Comparison of ENCODE assay signal across 28 mouse cellular contexts in the genomic region with DNA sequence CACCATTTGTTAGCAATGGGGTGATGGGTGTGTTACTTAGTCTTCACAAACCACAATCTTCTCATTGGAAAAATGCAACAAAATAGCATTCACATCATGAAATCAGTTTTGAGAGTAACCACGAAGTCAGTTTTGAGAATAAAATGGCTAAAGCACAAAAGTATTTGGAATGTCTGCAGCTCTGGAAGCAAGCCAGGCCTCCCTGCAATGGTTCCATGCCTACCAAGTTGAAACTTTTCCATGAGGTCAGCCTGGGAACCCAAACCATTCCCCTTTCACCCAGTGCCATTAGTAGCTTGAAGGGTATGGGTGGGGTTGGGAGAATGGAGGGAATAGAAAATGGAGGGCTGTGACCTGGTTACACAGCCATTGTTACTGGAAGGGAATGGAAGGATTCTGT. TPM values are rescaled to one million over a fixed set of nuclear protein-coding genes. Genes with fewer than 3 reads are reported as not detected.
DNase-seq lines count a peak whose midpoint lies in the region; ATAC-seq lines count a peak whose summit lies in the region.
"Had no signal": no experiment of that assay in that cellular context is flagged by ENCODE, and none has a peak within 500 bp of the region (broad histone marks: within the 10 kb centered on the region; RNA-seq: fewer than 3 reads in every experiment).

No protein-coding gene starts in this region.

- H3K27me3 ChIP-seq in kidney, embryonic 16.5 days (ENCODE audit: insufficient read depth, low read length): peaks cover 30% of the 10 kb centered on the region
- H3K27me3 ChIP-seq in neural tube, embryonic 15.5 days (replicated peaks): peaks cover 8% of the 10 kb centered on the region; the same call in 1 of the 2 replicates

- no peak overlapping the region for H3K4me2 ChIP-seq in kidney, embryonic 16.5 days (replicated peaks; ENCODE audit: low read depth, low read length)
- no peak overlapping the region for H3K4me2 ChIP-seq in neural tube, embryonic 15.5 days
- H3K4me2 ChIP-seq: embryonic facial prominence, embryonic 13.5 days; forebrain, embryonic 13.5 days; heart, embryonic 15.5 days; hindbrain, embryonic 14.5 days; liver, embryonic 15.5 days; midbrain, embryonic 15.5 days; neural tube, embryonic 12.5 days had no signal

- no peak overlapping the region for H3K27ac ChIP-seq in kidney, embryonic 16.5 days (ENCODE audit: low read length)
- no peak overlapping the region for H3K27ac ChIP-seq in neural tube, embryonic 15.5 days (replicated peaks)
- H3K27ac ChIP-seq: embryonic facial prominence, embryonic 13.5 days; forebrain, embryonic 13.5 days; gastrocnemius, adult 2 months; heart, embryonic 15.5 days; hindbrain, embryonic 14.5 days; limb, embryonic 10.5 days; liver, embryonic 15.5 days; macrophage; midbrain, embryonic 15.5 days; neural tube, embryonic 12.5 days had no signal

- no peak overlapping the region for H3K9ac ChIP-seq in kidney, embryonic 16.5 days (replicated peaks; ENCODE audit: low read length)
- no peak overlapping the region for H3K9ac ChIP-seq in neural tube, embryonic 15.5 days (replicated peaks)
- H3K9ac ChIP-seq: embryonic facial prominence, embryonic 13.5 days; forebrain, embryonic 13.5 days; heart, embryonic 15.5 days; hindbrain, embryonic 14.5 days; liver, embryonic 15.5 days; midbrain, embryonic 15.5 days; neural tube, embryonic 12.5 days had no signal

- WGBS in kidney, embryonic 16.5 days: 84% methylated on average over 1 of the region's 1 CpGs
- WGBS in neural tube, embryonic 15.5 days: 88% methylated on average over 1 of the region's 1 CpGs

- peaks cover 19% of the 10 kb centered on the region for H3K4me1 ChIP-seq in kidney, embryonic 16.5 days (ENCODE audit: insufficient read depth, low read length)
- H3K4me1 ChIP-seq in neural tube, embryonic 15.5 days: peaks cover 35% of the 10 kb centered on the region

- ATAC-seq in kidney, embryonic 16.5 days (ENCODE audit: low FRiP score, low TSS enrichment): no peak
- ATAC-seq in neural tube, embryonic 15.5 days (ENCODE audit: low FRiP score): no peak
- no peak for ATAC-seq in frontal cortex, adult (ENCODE audit: low TSS enrichment)
- ATAC-seq: forebrain, embryonic 13.5 days; inflammation-experienced regulatory T-cells, adult 6 months; lung, postnatal 0 days; midbrain, embryonic 15.5 days had no signal

- no peaks in the 10 kb centered on the region for H3K36me3 ChIP-seq in kidney, embryonic 16.5 days (ENCODE audit: insufficient read depth, low read length)
- H3K36me3 ChIP-seq in neural tube, embryonic 15.5 days: no peaks in the 10 kb centered on the region
- H3K36me3 ChIP-seq: embryonic facial prominence, embryonic 13.5 days; heart, embryonic 15.5 days; limb, embryonic 10.5 days; liver, embryonic 15.5 days; midbrain, embryonic 15.5 days; neural tube, embryonic 12.5 days had no signal

- H3K9me3 ChIP-seq in kidney, embryonic 16.5 days (ENCODE audit: low read length): no peaks in the 10 kb centered on the region
- no peaks in the 10 kb centered on the region for H3K9me3 ChIP-seq in neural tube, embryonic 15.5 days (replicated peaks)
- H3K9me3 ChIP-seq: embryonic facial prominence, embryonic 13.5 days; forebrain, embryonic 13.5 days; heart, embryonic 15.5 days; limb, embryonic 10.5 days; liver, embryonic 15.5 days; midbrain, embryonic 15.5 days; neural tube, embryonic 12.5 days had no signal

- DNase-seq in kidney, adult 11 months: peak; percentile 35
- DNase-seq in 3T3-L1 (ENCODE audit: low read depth, low spot score): peak; percentile 21
- peak; percentile 79 for DNase-seq in Muller cell, postnatal 12 days (ENCODE audit: inconsistent ontology term)
- DNase-seq in fibroblast of lung, adult 2 months (ENCODE audit: low read depth): peak; percentile 34
- DNase-seq: cerebellum, adult 18-20 months; cerebellum, postnatal 36 days; embryo, embryonic 11 days; gastrocnemius, adult 2 months; heart, postnatal 36 days; layer of hippocampus, adult 9-11 months; liver; right cerebral cortex, adult 18-20 months; right cerebral cortex, postnatal 4 days had no signal

- H3K4me3 ChIP-seq in kidney, embryonic 16.5 days (ENCODE audit: low read length): no peak overlapping the region
- no peak overlapping the region for H3K4me3 ChIP-seq in neural tube, embryonic 15.5 days (replicated peaks)
- H3K4me3 ChIP-seq: embryonic facial prominence, embryonic 13.5 days; erythroblast, embryonic 14.5 days; forebrain, embryonic 13.5 days; gastrocnemius, adult 2 months; heart, embryonic 15.5 days; limb, embryonic 10.5 days; liver, embryonic 15.5 days; midbrain, embryonic 15.5 days; neural tube, embryonic 12.5 days had no signal

RNA-seq across cellular contexts. Expression of a gene that starts 1.7 kb away (rescaled TPM):
- 7.8 and 9.0 TPM in 2 replicates for polyA plus RNA-seq in kidney, embryonic 16.5 days (2015; fragmentation: Nextera tagmentation; extraction: Ambion mirVana)
- polyA plus RNA-seq in neural tube, embryonic 15.5 days (2015; fragmentation: Nextera tagmentation; extraction: Ambion mirVana): 24.9 and 25.9 TPM in 2 replicates
- polyA plus RNA-seq: erythroblast, embryonic 14.5 days; inflammation-experienced regulatory T-cells, adult 6 months had no signal

Comparison
In these comparisons a context has a peak if more than half of its experiments do, and no peak if none do; other contexts are left out.
1. DNase-seq: peak in every context shown above with its lines; median percentile 79 in Muller cell, postnatal 12 days; 35 in kidney, adult 11 months; 34 in fibroblast of lung, adult 2 months; 21 in 3T3-L1.